Mouse (Mus musculus): ENCODE data around the gene Yars. TPM values are rescaled to one million over a fixed set of nuclear protein-coding genes. Genes with fewer than 3 reads are reported as not detected.

The Yars gene
- polyA plus RNA-seq, 1 experiment from 2014 or later = 87.4 TPM

- ATAC-seq (replicated peaks; ENCODE audit: low FRiP score) = peak; percentile 87
- Histone ChIP-seq H3K4me1 (peaks cover 31% of the 10 kb centered on the region), H3K27ac (peak overlapping the region; percentile 63), H3K4me3 (replicated peaks) (no peak overlapping the region), H3K36me3 (no peaks in the 10 kb centered on the region), H3K4me2 (peak overlapping the region; percentile 42), H3K27me3 (no peaks in the 10 kb centered on the region), H3K9ac (no peak overlapping the region), H3K9me3 (replicated peaks) (no peaks in the 10 kb centered on the region)
- 22% methylated on average over 19 of the region's 19 CpGs for WGBS
Measured at GRCm38 (mm10) chr4:129263225-129264021, 73.9 kb downstream of the Yars start.

GRCm38 (mm10) chr4:129266191-129266590 is 76.6 kb downstream of the Yars start:
- no peaks in the 10 kb centered on the region for H3K27me3 ChIP-seq
- no peak for ATAC-seq (replicated peaks; ENCODE audit: low FRiP score)
- H3K27ac ChIP-seq = no peak overlapping the region
- WGBS = 75% methylated on average over 4 of the region's 4 CpGs
- H3K4me2 ChIP-seq = no peak overlapping the region
- no peak overlapping the region for H3K9ac ChIP-seq
- H3K36me3 ChIP-seq = no peaks in the 10 kb centered on the region
- H3K9me3 ChIP-seq (replicated peaks) = no peaks in the 10 kb centered on the region
- H3K4me1 ChIP-seq = peaks cover 16% of the 10 kb centered on the region
- no peak overlapping the region for H3K4me3 ChIP-seq (replicated peaks)

DNA sequence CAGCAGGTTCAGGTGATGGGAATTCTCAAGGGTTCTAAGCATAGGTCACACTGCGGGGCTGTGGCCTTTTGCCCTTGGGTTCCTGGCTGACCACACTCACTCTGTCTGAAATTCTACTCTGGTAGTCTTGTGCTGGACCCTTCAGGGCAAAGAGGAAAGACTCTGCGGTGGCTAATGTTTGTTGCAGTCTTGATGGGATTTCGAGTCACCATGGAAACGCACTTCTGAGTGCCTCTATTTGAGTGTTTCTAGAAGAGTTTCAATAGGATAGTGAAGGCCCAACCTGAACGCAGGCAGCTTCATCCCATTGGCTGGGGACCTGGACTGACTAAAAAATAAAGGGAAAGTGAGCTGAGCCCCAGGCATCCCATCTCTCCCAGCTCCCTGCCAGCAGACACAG is 77.3 kb downstream of the Yars start:
- H3K27me3 ChIP-seq = no peaks in the 10 kb centered on the region
- H3K4me3 ChIP-seq (replicated peaks) = no peak overlapping the region
- no peaks in the 10 kb centered on the region for H3K9me3 ChIP-seq (replicated peaks)
- H3K9ac ChIP-seq = no peak overlapping the region
- no peak overlapping the region for H3K27ac ChIP-seq
- no peaks in the 10 kb centered on the region for H3K36me3 ChIP-seq
- H3K4me2 ChIP-seq = no peak overlapping the region
- ATAC-seq (replicated peaks; ENCODE audit: low FRiP score) = no peak
- 83% methylated on average over 5 of the region's 5 CpGs for WGBS
- H3K4me1 ChIP-seq = peaks cover 14% of the 10 kb centered on the region

DNA sequence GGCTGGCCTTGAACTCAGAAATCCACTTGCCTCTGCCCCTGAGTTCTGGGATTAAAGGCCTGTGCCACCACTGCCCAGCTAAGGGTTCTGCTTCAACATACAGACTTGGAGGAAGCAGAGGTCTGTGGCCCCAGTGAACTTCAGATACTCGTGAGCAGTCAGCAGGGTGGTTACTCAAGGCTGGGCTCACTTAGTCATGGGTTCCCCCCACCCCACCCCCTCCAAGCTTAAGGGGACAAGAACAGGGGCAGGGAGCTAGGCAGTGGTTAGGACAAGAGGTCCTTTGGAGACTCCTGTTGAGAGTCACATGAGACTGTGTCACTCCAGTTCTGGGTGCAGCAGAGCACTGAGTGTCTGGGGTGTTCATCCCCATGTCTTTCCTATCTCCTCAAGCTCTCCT is 79.1 kb downstream of the Yars start:
- Histone ChIP-seq H3K4me2 (no peak overlapping the region), H3K27me3 (no peaks in the 10 kb centered on the region), H3K9ac (no peak overlapping the region), H3K27ac (no peak overlapping the region), H3K36me3 (no peaks in the 10 kb centered on the region), H3K9me3 (replicated peaks) (no peaks in the 10 kb centered on the region), H3K4me3 (replicated peaks) (no peak overlapping the region), H3K4me1 (peaks cover 12% of the 10 kb centered on the region)
- no peak for ATAC-seq (replicated peaks; ENCODE audit: low FRiP score)
- 54% methylated on average over 1 of the region's 1 CpGs for WGBS

Other genes starting within 250 kb of the Yars start
- 19.4 and 20.3 TPM in 2 replicates for gene Azin2, start 227.3 kb upstream of the Yars start, polyA plus RNA-seq (2015; fragmentation: Nextera tagmentation; extraction: Ambion mirVana)
- gene Ak2, start 197.8 kb upstream of the Yars start, polyA plus RNA-seq (2015; fragmentation: Nextera tagmentation; extraction: Ambion mirVana) = 224 and 231 TPM in 2 replicates
- gene Rnf19b, start 131.5 kb upstream of the Yars start, polyA plus RNA-seq (2015; fragmentation: Nextera tagmentation; extraction: Ambion mirVana) = 7.1 TPM in 2 replicates
- gene Tmem54, start 84.2 kb upstream of the Yars start, polyA plus RNA-seq (2015; fragmentation: Nextera tagmentation; extraction: Ambion mirVana) = 9.2 TPM in 2 replicates
- gene Hpca, start 67.7 kb upstream of the Yars start, polyA plus RNA-seq (2015; fragmentation: Nextera tagmentation; extraction: Ambion mirVana) = 2.0 and 2.8 TPM in 2 replicates
- 5.1 and 5.5 TPM in 2 replicates for gene Fndc5, start 52.8 kb upstream of the Yars start, polyA plus RNA-seq (2015; fragmentation: Nextera tagmentation; extraction: Ambion mirVana)
- gene S100pbp, start within 50 bp of the Yars start, polyA plus RNA-seq (2015; fragmentation: Nextera tagmentation; extraction: Ambion mirVana) = 24.3 and 25.9 TPM in 2 replicates
- gene C77080, start 71.6 kb downstream of the Yars start, polyA plus RNA-seq (2015; fragmentation: Nextera tagmentation; extraction: Ambion mirVana) = 8.3 and 9.1 TPM in 2 replicates
- gene Sync, start 97.9 kb downstream of the Yars start, polyA plus RNA-seq (2015; fragmentation: Nextera tagmentation; extraction: Ambion mirVana) = 1.1 and 1.6 TPM in 2 replicates
- gene Rbbp4, start 145.6 kb downstream of the Yars start, polyA plus RNA-seq (2015; fragmentation: Nextera tagmentation; extraction: Ambion mirVana) = 430 and 490 TPM in 2 replicates
- gene Zbtb8os, start 145.9 kb downstream of the Yars start, polyA plus RNA-seq (2015; fragmentation: Nextera tagmentation; extraction: Ambion mirVana) = 46.9 and 47.5 TPM in 2 replicates
- gene Zbtb8a, start 188.4 kb downstream of the Yars start, polyA plus RNA-seq (2015; fragmentation: Nextera tagmentation; extraction: Ambion mirVana) = 15.7 and 18.0 TPM in 2 replicates